Mouse (Mus musculus) G1E (cell line): ENCODE results near the gene Fhad1.

ENCODE experiments used
- CTCF ChIP-seq: IDR thresholded peaks from 2 replicates; pipeline ENCODE4 v1.5.1; 2012; ENCODE audit warnings: low read depth, low read length, inconsistent platforms, mixed read lengths
- GATA1 ChIP-seq: IDR thresholded peaks from 2 replicates; pipeline ENCODE4 v1.6.1; 2012; ENCODE audit warnings: borderline replicate concordance, low read length, inconsistent platforms, mixed read lengths
- GATA2 ChIP-seq: IDR thresholded peaks from 2 replicates; pipeline ENCODE4 v1.6.1; 2012; ENCODE audit warnings: low read depth, low read length, inconsistent platforms, borderline replicate concordance
- POLR2AphosphoS5 ChIP-seq: IDR thresholded peaks from 2 replicates; pipeline ENCODE4 v1.6.1; 2012; ENCODE audit warnings: low read depth, low read length, inconsistent platforms; ENCODE audit not compliant: insufficient replicate concordance
- TAL1 ChIP-seq: conservative IDR thresholded peaks from 2 replicates; pipeline ENCODE4 v1.6.1; 2012; ENCODE audit warnings: low read depth, low read length, inconsistent platforms, mixed read lengths

DNA sequence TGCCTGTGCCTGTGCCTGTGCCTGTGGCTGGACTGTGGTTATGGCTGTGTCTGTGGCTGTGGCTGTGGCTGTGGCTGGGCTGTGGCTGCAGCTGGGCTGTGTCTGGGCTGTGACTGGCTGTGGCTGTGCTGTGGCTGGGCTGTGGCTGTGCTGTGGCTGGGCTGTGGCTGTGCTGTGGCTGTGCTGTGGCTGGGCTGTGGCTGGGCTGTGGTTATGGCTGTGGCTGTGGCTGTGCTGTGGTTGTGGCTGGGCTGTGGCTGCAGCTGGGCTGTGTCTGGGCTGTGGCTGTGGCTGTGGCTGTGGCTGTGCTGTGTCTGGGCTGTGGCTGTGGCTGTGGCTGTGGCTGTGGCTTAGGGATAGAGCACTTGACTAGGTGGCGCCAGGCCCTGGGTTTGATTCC lies 26.7 kb downstream of the Fhad1 start:
- TF ChIP-seq CTCF (no peak), TAL1 (no peak), GATA2 (no peak), GATA1 (no peak), POLR2AphosphoS5 (no peak)
